Mouse (Mus musculus) brain, adult 2 months (tissue): ENCODE data around the gene Trak1.

ENCODE experiments used
- DNase-seq: peaks from one replicate; pipeline ENCODE4 v3.0.0; 2011; ENCODE audit warnings: low read depth, low spot score

Trak1 gene

GRCm38 (mm10) chr9:121477305-121477911 is 180.1 kb downstream of the Trak1 start:
- peak; percentile 93 for DNase-seq

GRCm38 (mm10) chr9:121479453-121479852 is 182.2 kb downstream of the Trak1 start:
- DNase-seq = peak; percentile 88

- peak; percentile 73 for DNase-seq
Observed at GRCm38 (mm10) chr9:121487216-121487615, 189.9 kb downstream of the Trak1 start.

- peak; percentile 47 for DNase-seq
Observed at GRCm38 (mm10) chr9:121491592-121492240, 194.4 kb downstream of the Trak1 start.

- DNase-seq = no peak
Observed at GRCm38 (mm10) chr9:121494006-121494767, 196.9 kb downstream of the Trak1 start.

- DNase-seq = peak; percentile 82
Observed at GRCm38 (mm10) chr9:121495529-121495928, 198.2 kb downstream of the Trak1 start, which contains the start of gene Cck. Gene Cck (minus strand): TSS chr9:121495694.

GRCm38 (mm10) chr9:121496102-121496501 is 198.8 kb downstream of the Trak1 start:
- peak; percentile 73 for DNase-seq

- DNase-seq = peak; percentile 93
Observed at GRCm38 (mm10) chr9:121505346-121505745, 208.0 kb downstream of the Trak1 start.

GRCm38 (mm10) chr9:121506478-121507180 is 209.3 kb downstream of the Trak1 start:
- peak; percentile 93 for DNase-seq

GRCm38 (mm10) chr9:121511911-121512310 is 214.6 kb downstream of the Trak1 start:
- DNase-seq = no peak

- DNase-seq = no peak
Observed at GRCm38 (mm10) chr9:121514462-121514861, 217.2 kb downstream of the Trak1 start.

- DNase-seq = peak; percentile 77
Observed at GRCm38 (mm10) chr9:121520047-121520446, 222.7 kb downstream of the Trak1 start.
